Mouse (Mus musculus) liver, embryonic 16.5 days (tissue): Measurements from ENCODE around the gene Cabp4. TPM values are rescaled to one million over a fixed set of nuclear protein-coding genes. Genes with fewer than 3 reads are reported as not detected.
"Not testable (repeated sequence)": the region's sequence is repeated elsewhere in the genome, so short reads cannot be mapped to it uniquely, and the experiment has no call there.

Experiments
- ATAC-seq: fragments of 200-750 bp; cut with Nextera tagmentation; 2 replicates; pipeline ENCODE4 v1.8.0; 2017; ENCODE audit warnings: low read depth, mild to moderate bottlenecking, moderate number of reproducible peaks, moderate library complexity
- H3K27ac ChIP-seq: fragments of 300-500 bp; sonication (generic); 2 replicates; pipeline ENCODE4 v1.5.1; 2014; ENCODE audit warnings: mild to moderate bottlenecking, low read length
- H3K27me3 ChIP-seq: fragments of 300-500 bp; sonication (generic); 2 replicates; pipeline ENCODE4 v1.6.1; 2014; ENCODE audit warnings: low read depth, low read length, mixed read lengths; ENCODE audit not compliant: control insufficient read depth, insufficient read depth
- H3K36me3 ChIP-seq: fragments of 300-500 bp; sonication (generic); 2 replicates; pipeline ENCODE4 v1.6.1; 2014; ENCODE audit warnings: mild to moderate bottlenecking; ENCODE audit not compliant: control insufficient read depth, insufficient read depth
- H3K4me1 ChIP-seq: fragments of 300-500 bp; sonication (generic); 2 replicates; pipeline ENCODE4 v1.6.1; 2014; ENCODE audit warnings: low read depth, low read length, mixed read lengths; ENCODE audit not compliant: control insufficient read depth
- H3K4me2 ChIP-seq: fragments of 300-500 bp; sonication (generic); 2 replicates; pipeline ENCODE4 v1.6.1; 2014; ENCODE audit warnings: low read depth, low read length, mixed read lengths
- H3K4me3 ChIP-seq: fragments of 300-500 bp; sonication (generic); 2 replicates; pipeline ENCODE4 v1.5.1; 2014; ENCODE audit warnings: low read depth, mild to moderate bottlenecking, low read length
- H3K9ac ChIP-seq: fragments of 300-500 bp; sonication (generic); 2 replicates; pipeline ENCODE4 v1.6.1; 2014; ENCODE audit warnings: low read depth, low read length
- H3K9me3 ChIP-seq: fragments of 300-500 bp; sonication (generic); replicated peaks from 2 replicates; pipeline ENCODE4 v1.6.1; 2016; ENCODE audit warnings: low read length; ENCODE audit not compliant: control insufficient read depth
- WGBS: fragments of 180-500 bp; shearing (Covaris S2); extraction: QIAGEN DNeasy Blood & Tissue Kit; methylation state at CpG from one replicate; pipeline ENCODE4 v1.1.7; 2014; ENCODE audit not compliant: insufficient replicate concordance; 5-methylcytosine and 5-hydroxymethylcytosine counted together
- polyA plus RNA-seq: library from polyadenylated mRNA; unstranded; fragments of >200 nt; fragmentation: Nextera tagmentation; extraction: Ambion mirVana; gene quantifications from 2 replicates; pipeline ENCODE4 v1.2.1, GENCODE M21; 2015

The Cabp4 gene
- polyA plus RNA-seq, 1 experiment from 2014 or later: 0.18 TPM

GRCm38 (mm10) chr19:4135229-4135962 lies 8.4 kb downstream of the Cabp4 start:
- not testable (repeated sequence) for H3K4me2 ChIP-seq, H3K27ac ChIP-seq, ATAC-seq, H3K27me3 ChIP-seq, H3K4me3 ChIP-seq, H3K9ac ChIP-seq, H3K9me3 ChIP-seq
- 68% methylated on average over 6 of the region's 6 CpGs for WGBS
- H3K4me1 ChIP-seq: peaks cover 12% of the 10 kb centered on the region
- H3K36me3 ChIP-seq: peaks cover 12% of the 10 kb centered on the region

- peaks cover 19% of the 10 kb centered on the region for H3K4me1 ChIP-seq
Observed at GRCm38 (mm10) chr19:4134354-4134753, 9.5 kb downstream of the Cabp4 start.

GRCm38 (mm10) chr19:4131768-4132167 lies 12.1 kb downstream of the Cabp4 start:
- no peaks in the 10 kb centered on the region for H3K9me3 ChIP-seq
- WGBS: 81% methylated on average over 2 of the region's 2 CpGs
- no peak overlapping the region; the same call in 1 of the 2 replicates for H3K4me3 ChIP-seq
- peaks cover 22% of the 10 kb centered on the region for H3K36me3 ChIP-seq
- peak overlapping the region; percentile 82 for H3K27ac ChIP-seq
- peaks cover 30% of the 10 kb centered on the region for H3K4me1 ChIP-seq
- no peaks in the 10 kb centered on the region for H3K27me3 ChIP-seq
- peak; percentile 49 for ATAC-seq
- peak overlapping the region; percentile 45; the same call in 1 of the 2 replicates for H3K9ac ChIP-seq
- H3K4me2 ChIP-seq: peak overlapping the region; percentile 69; the same call in 1 of the 2 replicates

More at GRCm38 (mm10) chr19:4134354-4134753, 9.5 kb downstream of the Cabp4 start:
- no peak overlapping the region for H3K27ac ChIP-seq
- H3K4me3 ChIP-seq: no peak overlapping the region
- H3K36me3 ChIP-seq: peaks cover 14% of the 10 kb centered on the region
- 74% methylated on average over 4 of the region's 4 CpGs for WGBS
- H3K9ac ChIP-seq: no peak overlapping the region
- H3K27me3 ChIP-seq: peaks cover 3% of the 10 kb centered on the region; the same call in 1 of the 2 replicates
- no peaks in the 10 kb centered on the region for H3K9me3 ChIP-seq
- no peak for ATAC-seq
- no peak overlapping the region for H3K4me2 ChIP-seq

- H3K4me2 ChIP-seq: peak overlapping the region; percentile 69
- H3K9me3 ChIP-seq: no peaks in the 10 kb centered on the region
- H3K4me3 ChIP-seq: peak overlapping the region; percentile 68
- H3K27me3 ChIP-seq: no peaks in the 10 kb centered on the region
- H3K27ac ChIP-seq: peak overlapping the region; percentile 84
- peak overlapping the region; percentile 71 for H3K9ac ChIP-seq
- peaks cover 34% of the 10 kb centered on the region for H3K4me1 ChIP-seq
- 32% methylated on average over 5 of the region's 5 CpGs for WGBS
- peaks cover 22% of the 10 kb centered on the region for H3K36me3 ChIP-seq
- ATAC-seq: peak; percentile 90
Observed at GRCm38 (mm10) chr19:4131075-4131474, 12.8 kb downstream of the Cabp4 start.

- Histone ChIP-seq H3K4me1 (peaks cover 36% of the 10 kb centered on the region), H3K27ac (peak overlapping the region; percentile 84), H3K4me2 (peak overlapping the region; percentile 69), H3K9me3 (no peaks in the 10 kb centered on the region), H3K36me3 (peaks cover 22% of the 10 kb centered on the region), H3K4me3 (peak overlapping the region; percentile 68), H3K27me3 (no peaks in the 10 kb centered on the region), H3K9ac (peak overlapping the region; percentile 71)
- WGBS: 64% methylated on average over 4 of the region's 4 CpGs
- no peak for ATAC-seq
Observed at GRCm38 (mm10) chr19:4130106-4130505, 13.7 kb downstream of the Cabp4 start.

- H3K27ac ChIP-seq: peak overlapping the region; percentile 84
- peak overlapping the region; percentile 69; the same call in 1 of the 2 replicates for H3K4me2 ChIP-seq
- H3K4me3 ChIP-seq: no peak overlapping the region
- H3K9me3 ChIP-seq: no peaks in the 10 kb centered on the region
- no peak for ATAC-seq
- H3K27me3 ChIP-seq: no peaks in the 10 kb centered on the region
- peaks cover 42% of the 10 kb centered on the region for H3K4me1 ChIP-seq
- WGBS: 93% methylated on average over 7 of the region's 7 CpGs
- H3K36me3 ChIP-seq: peaks cover 22% of the 10 kb centered on the region
- H3K9ac ChIP-seq: no peak overlapping the region
Observed at GRCm38 (mm10) chr19:4129462-4129861, 14.4 kb downstream of the Cabp4 start.

- WGBS: 59% methylated on average over 7 of the region's 7 CpGs
- ATAC-seq: no peak
- peak overlapping the region; percentile 79 for H3K4me3 ChIP-seq
- H3K9ac ChIP-seq: peak overlapping the region; percentile 90
- H3K36me3 ChIP-seq: peaks cover 16% of the 10 kb centered on the region
- H3K27ac ChIP-seq: peak overlapping the region; percentile 57
- no peaks in the 10 kb centered on the region for H3K9me3 ChIP-seq
- H3K27me3 ChIP-seq: no peaks in the 10 kb centered on the region
- H3K4me2 ChIP-seq: peak overlapping the region; percentile 77
- peaks cover 65% of the 10 kb centered on the region for H3K4me1 ChIP-seq
Observed at GRCm38 (mm10) chr19:4126759-4127495, 16.9 kb downstream of the Cabp4 start.

- peaks cover 10% of the 10 kb centered on the region for H3K36me3 ChIP-seq
- peak; percentile 92 for ATAC-seq
- peak within 1 kb of the TSS; percentile 77 for H3K4me2 ChIP-seq
- H3K9ac ChIP-seq: peak within 1 kb of the TSS; percentile 90
- no peaks in the 10 kb centered on the region for H3K9me3 ChIP-seq
- 1% methylated on average over 63 of the region's 64 CpGs for WGBS
- peak within 1 kb of the TSS; percentile 57 for H3K27ac ChIP-seq
- H3K4me1 ChIP-seq: peaks cover 63% of the 10 kb centered on the region
- no peaks in the 10 kb centered on the region for H3K27me3 ChIP-seq
- H3K4me3 ChIP-seq: peak within 1 kb of the TSS; percentile 79
Observed at GRCm38 (mm10) chr19:4125741-4126696, 17.8 kb downstream of the Cabp4 start, which contains the start of gene Aip. Gene Aip (minus strand): TSS chr19:4125858.
